Comparison of ENCODE assay signal across 24 mouse cellular contexts in genomic region chr2:139875876-139876275, GRCm38 (mm10).
"Had no signal": no experiment of that assay in that cellular context is flagged by ENCODE, and none has a peak within 500 bp of the region (broad histone marks: within the 10 kb centered on the region; RNA-seq: fewer than 3 reads in every experiment).

No protein-coding gene starts in this region.

- H3K9ac ChIP-seq: limb, embryonic 13.5 days; liver, embryonic 12.5 days; liver, embryonic 15.5 days; lung, embryonic 15.5 days; neural tube, embryonic 12.5 days had no signal

- H3K9me3 ChIP-seq: limb, embryonic 10.5 days; limb, embryonic 13.5 days; liver, embryonic 12.5 days; liver, embryonic 15.5 days; lung, embryonic 15.5 days; neural tube, embryonic 12.5 days had no signal

- H3K4me3 ChIP-seq: layer of hippocampus, adult 2 months; limb, embryonic 10.5 days; limb, embryonic 13.5 days; liver, embryonic 12.5 days; liver, embryonic 15.5 days; lung, embryonic 15.5 days; myocyte; neural tube, embryonic 12.5 days had no signal

- H3K36me3 ChIP-seq: limb, embryonic 10.5 days; limb, embryonic 13.5 days; lung, embryonic 15.5 days; neural tube, embryonic 12.5 days had no signal

- H3K4me2 ChIP-seq: limb, embryonic 13.5 days; liver, embryonic 12.5 days; liver, embryonic 15.5 days; lung, embryonic 15.5 days; neural tube, embryonic 12.5 days had no signal

- H3K27ac ChIP-seq: kidney, postnatal 0 days; layer of hippocampus, adult 2 months; limb, embryonic 10.5 days; limb, embryonic 13.5 days; liver, embryonic 12.5 days; liver, embryonic 15.5 days; lung, embryonic 15.5 days; neural tube, embryonic 12.5 days; stomach, postnatal 0 days had no signal

- H3K27me3 ChIP-seq: limb, embryonic 13.5 days; liver, embryonic 12.5 days; liver, embryonic 15.5 days; lung, embryonic 15.5 days; neural tube, embryonic 12.5 days had no signal

- ATAC-seq: intestine, postnatal 0 days; liver, embryonic 12.5 days had no signal

- DNase-seq: kidney, adult 2 months; kidney, postnatal 25 days; layer of hippocampus, adult 9-11 months; liver; lung, adult 18-20 months; lung, postnatal 14 days; lung, postnatal 4 days; right cerebral cortex, adult 18-20 months; right cerebral cortex, postnatal 14 days; right cerebral cortex, postnatal 4 days; thymus, adult 2 months; thymus, postnatal 14 days; thymus, postnatal 4 days had no signal

- H3K4me1 ChIP-seq: liver, embryonic 12.5 days; liver, embryonic 15.5 days; neural tube, embryonic 12.5 days had no signal
